Mouse (Mus musculus) heart, embryonic 10.5 days (tissue): ENCODE measurements around the gene Hes1. TPM values are rescaled to one million over a fixed set of nuclear protein-coding genes. Genes with fewer than 3 reads are reported as not detected.

Source experiments
- DNase-seq: peaks from one replicate; pipeline ENCODE4 v3.0.0-alpha.2; 2017; ENCODE audit warnings: low spot score
- H3K27ac ChIP-seq: fragments of 300-500 bp; sonication (generic); 2 replicates; pipeline ENCODE4 v1.5.1; 2016; ENCODE audit warnings: mild to moderate bottlenecking
- H3K27me3 ChIP-seq: fragments of 300-500 bp; sonication (generic); 2 replicates; pipeline ENCODE4 v1.6.1; 2016; ENCODE audit warnings: mild to moderate bottlenecking; ENCODE audit not compliant: poor library complexity, insufficient read depth, severe bottlenecking
- H3K36me3 ChIP-seq: fragments of 300-500 bp; sonication (generic); 2 replicates; pipeline ENCODE4 v1.6.1; 2016; ENCODE audit warnings: mild to moderate bottlenecking, moderate library complexity
- H3K4me1 ChIP-seq: fragments of 300-500 bp; sonication (generic); 2 replicates; pipeline ENCODE4 v1.6.1; 2016; ENCODE audit warnings: mild to moderate bottlenecking
- H3K4me3 ChIP-seq: fragments of 300-500 bp; sonication (generic); 2 replicates; pipeline ENCODE4 v1.5.1; 2016; ENCODE audit warnings: mild to moderate bottlenecking, moderate library complexity
- H3K9me3 ChIP-seq: fragments of 300-500 bp; sonication (generic); 2 replicates; pipeline ENCODE4 v1.6.1; 2016; ENCODE audit warnings: mild to moderate bottlenecking, moderate library complexity
- WGBS: fragments of 180-500 bp; shearing (Covaris S2); methylation state at CpG from one replicate; pipeline ENCODE4 v1.1.7; 2016; 5-methylcytosine and 5-hydroxymethylcytosine counted together
- polyA plus RNA-seq: library from polyadenylated mRNA; unstranded; fragments of >200 nt; fragmentation: Nextera tagmentation; extraction: Ambion mirVana; gene quantifications from 2 replicates; pipeline ENCODE4 v1.2.1, GENCODE M21; 2016

Gene Hes1
- polyA plus RNA-seq, 1 experiment from 2014 or later: 35.2 TPM

- DNase-seq: no peak
- H3K27ac ChIP-seq: no peak overlapping the region
- no peak overlapping the region for H3K4me3 ChIP-seq
- no peaks in the 10 kb centered on the region for H3K36me3 ChIP-seq
- peaks cover 38% of the 10 kb centered on the region for H3K4me1 ChIP-seq
- H3K9me3 ChIP-seq: no peaks in the 10 kb centered on the region
- 0 out of 2 replicates have a peak, but pooled peaks cover 4% of the 10 kb centered on the region for H3K27me3 ChIP-seq
- 57% methylated on average over 10 of the region's 10 CpGs for WGBS
Observed at GRCm38 (mm10) chr16:30055361-30055889, 8.8 kb upstream of the Hes1 start.

- WGBS: 76% methylated on average over 7 of the region's 7 CpGs
- DNase-seq: no peak
- no peaks in the 10 kb centered on the region for H3K36me3 ChIP-seq
- H3K27me3 ChIP-seq: 0 out of 2 replicates have a peak, but pooled peaks cover 9% of the 10 kb centered on the region
- H3K4me3 ChIP-seq: no peak overlapping the region
- peaks cover 43% of the 10 kb centered on the region for H3K4me1 ChIP-seq
- no peaks in the 10 kb centered on the region for H3K9me3 ChIP-seq
- no peak overlapping the region for H3K27ac ChIP-seq
Observed at GRCm38 (mm10) chr16:30055927-30056326, 8.3 kb upstream of the Hes1 start.

- WGBS: 82% methylated on average over 2 of the region's 2 CpGs
Observed at GRCm38 (mm10) chr16:30056906-30057305, 7.3 kb upstream of the Hes1 start.

GRCm38 (mm10) chr16:30058974-30059717 lies 5.0 kb upstream of the Hes1 start:
- Histone ChIP-seq H3K4me1 (peaks cover 61% of the 10 kb centered on the region), H3K27ac (peak overlapping the region; percentile 84), H3K27me3 (0 out of 2 replicates have a peak, but pooled peaks cover 7% of the 10 kb centered on the region), H3K4me3 (0 out of 2 replicates have a peak overlapping the region, but pooled peaks have one; percentile 31), H3K36me3 (no peaks in the 10 kb centered on the region), H3K9me3 (no peaks in the 10 kb centered on the region)
- peak; percentile 90 for DNase-seq
- 9% methylated on average over 9 of the region's 9 CpGs for WGBS

More at GRCm38 (mm10) chr16:30056906-30057305, 7.3 kb upstream of the Hes1 start:
- Histone ChIP-seq H3K4me3 (no peak overlapping the region), H3K36me3 (no peaks in the 10 kb centered on the region), H3K27me3 (0 out of 2 replicates have a peak, but pooled peaks cover 10% of the 10 kb centered on the region), H3K9me3 (no peaks in the 10 kb centered on the region), H3K4me1 (peaks cover 53% of the 10 kb centered on the region), H3K27ac (no peak overlapping the region)
- DNase-seq: no peak

DNA sequence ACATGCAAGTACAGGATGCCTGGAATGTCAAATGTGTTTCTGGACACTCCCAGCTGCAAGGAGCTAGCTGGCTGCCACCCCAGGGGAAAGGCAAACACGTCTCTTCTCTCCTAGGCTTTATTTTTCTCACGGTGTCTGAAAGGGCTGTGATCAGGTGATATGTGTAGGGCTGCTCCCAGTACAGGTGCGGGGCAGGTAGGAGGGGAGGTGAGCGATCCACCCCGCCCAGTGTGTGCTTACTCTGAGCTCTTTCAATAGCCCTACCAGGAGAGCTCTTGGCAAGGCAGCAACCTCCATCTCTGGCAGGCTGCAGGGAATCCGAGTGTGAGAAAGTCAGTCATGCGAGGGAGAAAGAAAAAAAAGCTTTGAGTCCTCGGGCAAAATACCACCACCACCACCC lies 3.8 kb upstream of the Hes1 start:
- Histone ChIP-seq H3K4me1 (peaks cover 61% of the 10 kb centered on the region), H3K9me3 (no peaks in the 10 kb centered on the region), H3K36me3 (no peaks in the 10 kb centered on the region), H3K4me3 (peak overlapping the region; percentile 19; the same call in 1 of the 2 replicates), H3K27me3 (0 out of 2 replicates have a peak, but pooled peaks cover 7% of the 10 kb centered on the region), H3K27ac (peak overlapping the region; percentile 80)
- DNase-seq: no peak
- 19% methylated on average over 8 of the region's 8 CpGs for WGBS

DNA sequence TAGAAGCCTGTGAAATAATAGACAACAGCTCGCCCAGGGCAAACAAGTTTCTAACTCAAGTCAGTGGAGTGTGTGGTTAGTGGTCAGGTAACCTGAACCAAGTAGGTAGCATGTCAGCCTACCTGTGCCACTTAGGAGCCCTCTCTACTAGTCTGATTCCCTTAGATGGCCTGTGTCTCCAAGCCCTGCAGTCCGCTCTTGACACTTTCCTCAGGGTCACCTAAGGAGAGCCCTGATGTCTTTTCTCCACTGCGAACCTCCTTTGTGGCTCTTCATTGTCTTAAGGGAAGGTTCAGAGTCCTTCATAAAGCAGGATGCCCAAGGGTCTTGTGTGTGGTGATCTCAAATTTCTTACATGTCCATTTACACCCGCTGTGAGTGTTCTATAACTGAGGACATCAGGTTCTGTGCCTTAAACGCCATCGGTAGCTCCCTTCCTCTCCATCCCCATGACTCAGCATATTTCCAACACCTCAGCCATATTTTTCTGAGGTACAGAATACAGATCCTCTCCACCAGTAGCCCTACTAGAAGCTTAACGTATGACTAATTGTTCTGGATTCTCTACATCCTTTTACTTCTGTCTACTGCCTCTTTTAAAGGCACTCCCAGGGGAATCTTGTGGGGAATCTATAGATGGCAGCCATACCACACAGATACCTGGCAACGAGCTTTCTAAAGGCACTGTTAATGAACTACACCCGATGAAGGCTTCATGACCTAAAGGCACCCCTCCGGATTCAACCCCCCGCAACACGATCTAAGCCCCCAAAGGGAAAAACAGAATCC lies 1.7 kb upstream of the Hes1 start:
- Histone ChIP-seq H3K4me1 (peaks cover 69% of the 10 kb centered on the region), H3K27me3 (0 out of 2 replicates have a peak, but pooled peaks cover 7% of the 10 kb centered on the region), H3K36me3 (no peaks in the 10 kb centered on the region), H3K4me3 (peak overlapping the region; percentile 78), H3K27ac (peak overlapping the region; percentile 99), H3K9me3 (no peaks in the 10 kb centered on the region)
- WGBS: 14% methylated on average over 12 of the region's 12 CpGs
- no peak for DNase-seq

DNA sequence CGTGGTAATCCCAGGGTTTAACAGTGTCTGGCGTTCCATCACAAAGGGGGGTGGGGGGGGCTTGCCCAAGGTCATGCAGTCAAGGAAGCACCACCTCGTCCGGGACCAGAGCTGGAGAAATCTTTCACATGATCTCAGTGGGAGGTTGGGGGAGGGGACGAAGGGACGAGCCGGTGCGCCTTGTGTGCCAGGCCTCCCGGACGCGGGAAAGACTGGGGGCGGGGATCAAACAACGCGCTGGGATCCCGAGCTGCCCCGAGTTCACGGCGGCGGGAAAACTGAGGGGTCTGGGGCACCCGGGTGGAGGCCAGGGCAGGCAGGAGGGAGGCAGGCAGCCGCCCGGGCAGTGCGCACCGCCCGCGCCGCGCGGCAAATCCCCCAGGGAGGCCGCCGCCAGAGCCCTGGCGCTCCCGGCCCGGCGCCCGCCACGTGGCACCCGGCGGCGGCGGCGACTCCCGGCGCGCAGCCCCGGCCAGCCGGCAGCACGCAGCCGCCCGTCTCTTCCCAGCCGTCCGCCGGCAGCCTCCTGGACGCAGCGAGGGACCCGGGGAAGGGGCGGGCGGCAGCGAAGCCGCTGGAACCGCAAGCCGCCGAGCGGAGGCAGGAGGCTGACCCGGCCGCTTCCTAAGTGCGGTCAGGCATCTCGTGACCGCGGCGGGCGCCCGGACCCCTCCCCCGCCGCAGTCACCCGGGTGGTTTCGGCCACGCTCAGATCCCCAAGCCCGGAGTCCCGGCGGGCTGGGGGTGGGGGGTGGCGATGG lies 883 bp upstream of the Hes1 start:
- Histone ChIP-seq H3K4me1 (peaks cover 71% of the 10 kb centered on the region), H3K27me3 (0 out of 2 replicates have a peak, but pooled peaks cover 7% of the 10 kb centered on the region), H3K9me3 (no peaks in the 10 kb centered on the region), H3K27ac (peak overlapping the region; percentile 99), H3K4me3 (peak overlapping the region; percentile 78), H3K36me3 (no peaks in the 10 kb centered on the region)
- DNase-seq: peak; percentile 89
- under 1% methylated on average over 82 of the region's 82 CpGs for WGBS

- Histone ChIP-seq H3K27me3 (0 out of 2 replicates have a peak, but pooled peaks cover 7% of the 10 kb centered on the region), H3K4me3 (peak overlapping the region; percentile 78), H3K9me3 (no peaks in the 10 kb centered on the region), H3K4me1 (peaks cover 67% of the 10 kb centered on the region), H3K27ac (peak overlapping the region; percentile 99), H3K36me3 (no peaks in the 10 kb centered on the region)
- DNase-seq: no peak
- whole genome bisulfite sequencing: under 1% methylated on average over 8 of the region's 8 CpGs
Observed at GRCm38 (mm10) chr16:30064613-30065012, 429 bp downstream of the Hes1 start.

DNA sequence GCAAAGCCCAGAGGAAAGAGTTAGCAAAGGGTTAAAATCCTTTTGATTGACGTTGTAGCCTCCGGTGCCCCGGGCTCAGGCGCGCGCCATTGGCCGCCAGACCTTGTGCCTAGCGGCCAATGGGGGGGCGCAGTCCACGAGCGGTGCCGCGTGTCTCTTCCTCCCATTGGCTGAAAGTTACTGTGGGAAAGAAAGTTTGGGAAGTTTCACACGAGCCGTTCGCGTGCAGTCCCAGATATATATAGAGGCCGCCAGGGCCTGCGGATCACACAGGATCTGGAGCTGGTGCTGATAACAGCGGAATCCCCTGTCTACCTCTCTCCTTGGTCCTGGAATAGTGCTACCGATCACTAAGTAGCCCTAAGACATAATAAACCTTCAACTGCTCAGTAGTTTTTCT lies 893 bp downstream of the Hes1 start:
- Histone ChIP-seq H3K9me3 (no peaks in the 10 kb centered on the region), H3K36me3 (no peaks in the 10 kb centered on the region), H3K4me1 (peaks cover 67% of the 10 kb centered on the region), H3K27ac (peak overlapping the region; percentile 99), H3K27me3 (0 out of 2 replicates have a peak, but pooled peaks cover 7% of the 10 kb centered on the region), H3K4me3 (peak overlapping the region; percentile 78)
- peak; percentile 97 for DNase-seq
- WGBS: 0% methylated on average over 21 of the region's 21 CpGs

DNA sequence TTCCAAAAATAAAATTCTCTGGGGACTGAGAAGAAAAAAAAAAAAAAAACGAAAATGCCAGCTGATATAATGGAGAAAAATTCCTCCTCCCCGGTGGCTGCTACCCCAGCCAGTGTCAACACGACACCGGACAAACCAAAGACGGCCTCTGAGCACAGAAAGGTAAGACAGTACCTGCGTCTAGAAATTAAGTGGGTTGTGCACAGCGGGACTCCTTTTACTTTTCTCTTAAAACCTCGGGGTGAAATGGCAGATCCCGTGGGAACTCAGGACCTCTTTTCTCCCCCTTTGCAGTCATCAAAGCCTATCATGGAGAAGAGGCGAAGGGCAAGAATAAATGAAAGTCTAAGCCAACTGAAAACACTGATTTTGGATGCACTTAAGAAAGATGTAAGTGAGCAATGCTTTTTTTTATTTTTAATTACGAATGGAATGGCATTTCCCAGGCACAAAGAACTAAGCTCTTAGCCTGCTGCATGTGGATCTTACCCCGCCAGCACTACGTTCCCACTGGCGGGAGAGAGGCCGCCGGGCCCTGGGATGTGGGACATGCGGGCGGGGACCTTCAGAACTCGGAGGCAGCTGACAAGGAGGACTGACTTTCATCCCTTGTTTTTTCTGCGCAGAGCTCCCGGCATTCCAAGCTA lies 1.5 kb downstream of the Hes1 start:
- Histone ChIP-seq H3K4me3 (peak overlapping the region; percentile 78), H3K27ac (peak overlapping the region; percentile 99), H3K36me3 (no peaks in the 10 kb centered on the region), H3K27me3 (0 out of 2 replicates have a peak, but pooled peaks cover 4% of the 10 kb centered on the region), H3K9me3 (no peaks in the 10 kb centered on the region), H3K4me1 (peaks cover 66% of the 10 kb centered on the region)
- DNase-seq: no peak
- WGBS: 0% methylated on average over 21 of the region's 21 CpGs

DNA sequence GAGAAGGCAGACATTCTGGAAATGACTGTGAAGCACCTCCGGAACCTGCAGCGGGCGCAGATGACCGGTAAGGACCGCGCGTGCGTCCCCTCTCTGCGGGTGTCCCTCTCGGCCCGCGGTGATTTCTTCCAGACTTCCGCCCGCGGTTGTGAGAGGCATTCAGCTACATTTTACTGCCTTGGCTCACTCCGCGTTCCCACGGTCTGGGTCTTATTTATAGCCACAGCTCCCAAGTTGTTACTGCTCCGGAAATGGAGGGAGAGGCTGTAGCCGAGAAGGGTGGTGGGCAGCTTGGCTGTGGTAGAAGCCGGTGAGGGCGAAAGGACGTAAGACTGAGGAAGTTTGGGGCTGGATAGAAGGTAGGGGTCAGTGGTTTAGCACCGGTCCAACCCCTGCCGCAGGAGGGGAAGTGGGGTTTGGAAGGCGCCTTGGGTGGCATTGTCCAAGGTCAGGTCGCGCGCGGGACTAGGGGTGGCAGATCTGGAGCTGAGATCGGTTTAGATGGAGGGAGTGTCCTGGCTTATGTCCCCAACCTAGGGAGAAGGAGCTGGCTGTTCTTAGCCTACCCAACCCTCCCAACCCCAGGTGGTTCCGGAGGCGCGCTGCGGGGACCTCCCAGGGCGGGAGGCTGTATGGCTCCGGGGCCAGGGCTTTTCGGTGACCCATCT lies 2.1 kb downstream of the Hes1 start:
- peak overlapping the region; percentile 78 for H3K4me3 ChIP-seq
- no peaks in the 10 kb centered on the region for H3K9me3 ChIP-seq
- no peaks in the 10 kb centered on the region for H3K36me3 ChIP-seq
- H3K27me3 ChIP-seq: no peaks in the 10 kb centered on the region
- DNase-seq: peak; percentile 86
- peak overlapping the region; percentile 99 for H3K27ac ChIP-seq
- WGBS: under 1% methylated on average over 38 of the region's 38 CpGs
- H3K4me1 ChIP-seq: peaks cover 64% of the 10 kb centered on the region
